Mouse (Mus musculus) kidney, adult 8-10 months (tissue): ENCODE measurements around the gene Emx1.
"Not testable (repeated sequence)": the region's sequence is repeated elsewhere in the genome, so short reads cannot be mapped to it uniquely, and the experiment has no call there.

ENCODE experiments used
- DNase-seq, 2 experiments: peaks; one replicate each; pipeline ENCODE4 v3.0.0; 2022

Emx1 gene

DNA sequence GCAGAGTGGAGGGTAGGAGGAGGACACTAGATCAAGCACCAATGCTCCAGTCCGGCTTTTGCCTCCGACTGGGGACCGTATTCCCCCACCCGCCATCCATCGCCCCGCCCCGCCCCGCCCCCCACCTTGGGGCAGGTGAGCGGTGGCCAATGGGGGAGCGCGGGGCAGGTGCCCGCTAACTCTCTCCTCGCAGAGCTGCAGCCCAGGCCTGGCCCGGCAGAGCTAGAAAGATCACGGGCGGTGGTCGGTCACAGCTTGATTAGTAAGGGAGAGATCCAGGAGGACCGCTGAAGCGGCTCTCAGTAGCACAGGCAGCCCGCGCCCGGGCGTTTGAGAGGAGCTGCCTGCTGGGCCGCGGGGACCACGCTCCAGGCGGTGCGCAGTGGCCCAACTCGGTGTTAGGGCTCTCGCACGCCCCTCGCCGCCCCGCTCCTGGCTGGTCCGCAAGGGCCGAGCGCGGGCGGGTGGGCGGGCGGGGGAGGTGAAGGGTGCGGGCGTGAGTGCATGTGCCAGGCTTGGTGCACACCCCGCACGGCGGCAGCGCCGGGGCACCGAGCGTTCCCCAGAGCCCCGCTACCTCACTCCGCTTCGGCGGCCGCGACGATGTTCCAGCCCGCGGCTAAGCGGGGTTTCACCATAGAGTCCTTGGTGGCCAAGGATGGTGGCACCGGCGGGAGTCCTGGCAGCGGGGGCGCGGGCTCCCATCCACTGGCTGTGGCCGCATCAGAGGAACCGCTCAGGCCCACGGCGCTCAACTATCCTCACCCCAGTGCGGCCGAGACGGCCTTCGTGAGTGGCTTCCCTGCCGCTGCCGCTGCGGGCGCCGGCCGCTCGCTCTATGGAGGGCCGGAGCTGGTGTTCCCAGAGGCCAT is at the start of gene Emx1:
TSS of gene Emx1 (plus strand) at position 99 of the 872 bp plus-strand sequence.
- peak; percentile 88 for DNase-seq

DNA sequence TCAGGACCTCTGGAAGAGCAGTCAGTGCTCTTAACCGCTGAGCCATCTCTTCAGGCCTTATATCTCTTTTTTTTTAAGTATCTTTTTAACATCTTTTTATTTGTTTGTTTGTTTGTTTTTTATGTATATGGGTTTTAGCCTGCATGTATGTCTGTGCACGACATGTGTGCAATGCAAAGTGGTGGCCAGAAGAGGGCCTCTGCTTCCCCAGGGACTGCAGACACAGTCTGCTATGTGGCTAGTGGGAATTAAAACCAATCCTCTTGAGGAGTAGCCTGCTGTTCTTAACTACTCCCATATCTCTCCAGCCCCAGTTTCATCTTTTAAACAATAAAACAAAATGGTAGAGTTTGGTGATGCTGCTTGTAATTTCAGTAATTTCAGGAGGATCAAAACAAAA is 47.7 kb upstream of the Emx1 start:
- DNase-seq: no peak

DNA sequence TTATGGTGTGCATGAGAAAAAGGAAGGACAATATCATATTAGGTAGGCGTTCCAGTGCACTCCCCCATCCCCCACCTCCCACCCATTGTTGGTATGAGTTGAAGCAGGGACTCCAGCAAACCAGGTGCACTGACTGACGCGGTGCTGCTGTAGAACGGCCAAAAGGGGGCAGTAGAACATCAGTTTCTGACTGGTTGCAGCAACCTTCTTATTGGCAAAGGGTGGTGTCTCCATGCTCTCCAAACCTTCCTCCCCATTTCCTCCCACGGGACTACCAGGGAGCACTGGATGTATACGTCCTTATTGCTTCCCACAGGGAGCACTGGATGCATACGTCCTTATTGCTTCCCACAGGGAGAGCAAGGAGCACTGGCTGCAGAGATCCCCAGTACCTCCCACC is 46.2 kb upstream of the Emx1 start:
- DNase-seq: peak in 1 of 2 experiments; percentile 54

DNA sequence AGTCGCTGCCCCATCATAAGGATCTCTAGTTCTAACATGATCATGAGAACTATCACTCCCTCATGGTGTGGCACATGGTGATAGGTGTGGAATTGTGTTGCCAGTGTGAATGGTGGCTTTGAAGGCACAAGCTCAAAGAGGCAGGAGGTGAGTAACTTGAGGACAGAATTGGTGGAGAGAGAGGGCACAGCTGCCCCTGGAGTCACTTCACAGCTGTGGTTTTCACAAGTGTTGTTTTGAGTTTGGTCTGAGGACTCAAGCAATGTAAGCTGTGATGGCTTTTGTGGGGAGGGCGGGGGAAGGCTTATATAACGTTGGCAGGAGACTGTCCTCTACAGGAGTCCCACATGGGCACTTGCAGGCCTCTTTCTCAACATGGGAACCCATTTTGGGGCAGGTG is 42.8 kb upstream of the Emx1 start:
- DNase-seq: no peak

DNA sequence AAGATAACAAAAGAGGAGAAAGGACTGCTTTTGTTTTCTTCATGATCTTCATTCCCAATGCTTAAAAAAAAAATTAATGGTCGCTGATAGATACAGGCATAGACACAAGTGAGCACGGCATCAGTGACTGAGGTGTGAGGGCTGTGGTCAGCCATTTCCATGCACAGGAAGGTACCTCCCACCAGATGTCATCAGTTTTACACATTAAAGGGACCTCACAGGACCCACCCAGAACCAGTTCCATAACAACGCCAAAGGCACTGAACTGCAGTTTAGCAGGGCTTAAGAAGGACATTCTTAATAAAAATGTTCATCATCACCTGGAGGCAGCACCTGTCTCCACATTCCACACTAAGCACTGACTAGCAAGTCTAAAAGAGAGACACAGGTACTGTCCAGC is 39.6 kb upstream of the Emx1 start:
- DNase-seq: no peak

DNA sequence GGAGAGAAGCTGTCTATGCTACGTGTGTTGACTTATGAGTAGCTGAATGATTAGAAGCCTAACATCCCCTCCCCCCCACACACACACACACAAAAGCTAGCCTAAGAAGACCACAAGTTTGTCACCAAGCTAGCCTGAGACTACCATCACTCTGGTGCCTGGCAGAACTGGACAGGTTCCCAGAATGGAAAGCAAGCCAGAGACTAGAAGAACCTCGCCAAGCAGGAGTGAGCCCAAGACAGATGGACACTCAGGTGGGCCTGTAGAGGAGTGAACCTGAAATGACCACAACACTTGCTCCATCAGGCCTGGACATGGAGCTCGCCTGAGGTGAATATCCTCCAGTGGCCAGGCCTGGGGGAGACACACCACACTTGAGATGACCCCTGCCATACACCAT is 36.9 kb upstream of the Emx1 start:
- no peak for DNase-seq

DNA sequence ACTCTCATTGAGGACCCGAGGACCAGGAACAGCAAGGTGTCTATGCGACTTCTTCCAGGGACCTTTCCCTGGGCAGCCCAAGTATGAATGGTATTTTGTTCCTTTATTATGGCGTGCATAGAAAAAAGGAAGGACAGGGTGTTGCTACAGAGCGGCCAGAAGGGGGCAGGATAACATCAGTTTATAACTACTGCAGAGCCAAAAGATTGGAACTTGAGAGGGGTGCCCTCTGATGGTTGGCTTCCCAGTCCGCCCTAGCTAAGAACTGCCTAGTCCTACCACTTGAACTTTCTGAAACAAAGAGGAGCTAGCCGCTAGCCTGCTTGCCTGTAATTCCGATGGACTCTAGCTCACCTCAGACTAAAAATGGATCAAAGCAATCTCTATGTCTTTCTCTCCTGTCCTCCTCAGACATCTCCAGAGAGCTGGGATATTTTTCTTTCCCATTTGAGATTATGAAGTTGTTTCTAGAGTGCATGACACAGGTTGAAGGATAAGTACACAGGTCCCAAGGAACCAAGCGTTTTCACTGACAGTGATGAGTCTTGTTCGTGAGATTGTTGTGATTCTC is 33.2 kb upstream of the Emx1 start:
- DNase-seq: peak; percentile 84

DNA sequence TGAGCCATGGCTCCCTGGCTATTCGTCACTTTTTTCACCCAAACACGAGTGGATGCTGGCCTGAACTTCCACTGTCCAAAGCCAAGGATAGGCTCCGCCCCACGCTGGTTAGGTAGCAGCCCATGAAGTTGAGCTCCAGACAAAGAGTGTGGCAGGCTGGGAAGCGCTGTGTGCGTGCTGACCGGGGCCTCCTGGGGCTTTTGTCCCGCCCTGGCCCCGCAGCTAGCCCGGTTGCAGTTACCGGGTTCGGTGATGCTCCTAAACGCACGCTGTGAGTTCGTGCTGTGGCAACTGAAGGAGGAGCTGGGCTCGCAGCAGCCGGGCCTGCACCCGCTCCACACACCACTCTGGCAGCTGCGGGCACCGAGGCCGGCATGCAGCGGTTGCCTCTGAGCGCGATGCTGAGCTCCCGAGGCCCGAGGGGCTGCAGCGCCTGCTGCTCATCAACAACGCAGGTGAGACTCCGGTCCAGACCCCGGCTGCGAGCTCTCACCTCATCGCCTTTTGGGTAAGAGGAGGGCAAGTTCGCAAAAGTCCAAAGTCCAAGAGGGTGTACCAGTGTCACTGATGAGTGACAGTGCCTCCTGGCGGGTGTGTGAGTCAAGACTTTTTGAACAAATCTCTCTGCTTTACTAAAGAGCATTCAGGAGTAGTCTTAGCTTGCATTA is 32.2 kb upstream of the Emx1 start:
- peak; percentile 65 to 79 for DNase-seq

DNA sequence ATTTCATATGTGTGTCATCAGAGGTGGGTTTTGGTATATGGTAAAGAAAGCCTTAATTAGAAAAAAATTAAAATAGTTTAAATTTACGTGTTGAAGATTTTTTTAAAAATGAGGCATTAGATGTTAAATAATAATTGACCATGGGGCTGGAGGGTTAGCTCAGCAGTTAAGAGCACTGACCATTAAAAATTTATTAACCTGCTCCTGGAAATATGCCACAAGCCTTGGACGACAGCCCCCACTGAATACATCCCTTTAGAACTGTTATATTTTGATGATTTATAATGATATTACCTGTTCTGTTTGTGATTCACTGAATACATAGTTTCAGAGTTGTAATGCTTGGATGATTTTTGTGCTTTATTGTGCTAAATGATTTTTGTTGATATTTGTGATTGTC is 30.7 kb upstream of the Emx1 start:
- not testable (repeated sequence) for DNase-seq

DNA sequence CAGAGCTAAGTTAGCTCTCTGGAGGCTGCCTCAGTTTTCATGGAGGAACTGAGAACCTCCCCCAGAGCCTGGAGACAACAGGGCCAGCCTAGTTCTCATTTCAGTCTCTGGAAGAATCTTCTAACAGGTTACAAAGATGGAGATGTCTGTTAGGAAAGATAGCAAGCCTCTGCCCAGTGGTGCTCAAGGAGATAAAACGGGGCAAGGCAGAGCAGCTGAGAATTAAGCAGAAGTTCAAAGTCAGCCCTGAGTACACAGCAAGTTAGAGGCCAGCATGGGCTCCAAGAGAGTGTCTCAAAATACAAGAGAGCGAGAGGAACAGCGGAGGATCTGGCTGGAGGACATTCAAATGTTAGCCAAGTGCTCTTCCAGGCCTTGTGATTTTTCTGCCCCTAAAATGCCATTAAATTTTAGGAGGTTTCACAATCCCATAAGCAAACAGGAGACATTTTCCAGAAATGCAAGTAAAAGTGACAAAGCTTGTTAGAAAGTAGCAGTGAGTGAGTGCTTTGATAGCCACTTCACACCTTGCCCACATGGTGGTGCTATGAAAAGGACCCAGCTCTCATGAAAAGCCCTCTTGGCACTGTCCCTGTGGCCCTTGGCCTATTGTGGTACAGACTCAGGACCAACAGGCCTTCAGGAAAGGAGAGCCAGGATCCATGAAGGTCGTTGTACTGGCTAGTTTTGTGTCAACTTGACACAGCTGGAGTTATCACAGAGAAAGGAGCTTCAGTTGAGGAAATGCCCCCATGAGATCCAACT is 29.0 kb upstream of the Emx1 start:
- peak; percentile 53 to 54 for DNase-seq

DNA sequence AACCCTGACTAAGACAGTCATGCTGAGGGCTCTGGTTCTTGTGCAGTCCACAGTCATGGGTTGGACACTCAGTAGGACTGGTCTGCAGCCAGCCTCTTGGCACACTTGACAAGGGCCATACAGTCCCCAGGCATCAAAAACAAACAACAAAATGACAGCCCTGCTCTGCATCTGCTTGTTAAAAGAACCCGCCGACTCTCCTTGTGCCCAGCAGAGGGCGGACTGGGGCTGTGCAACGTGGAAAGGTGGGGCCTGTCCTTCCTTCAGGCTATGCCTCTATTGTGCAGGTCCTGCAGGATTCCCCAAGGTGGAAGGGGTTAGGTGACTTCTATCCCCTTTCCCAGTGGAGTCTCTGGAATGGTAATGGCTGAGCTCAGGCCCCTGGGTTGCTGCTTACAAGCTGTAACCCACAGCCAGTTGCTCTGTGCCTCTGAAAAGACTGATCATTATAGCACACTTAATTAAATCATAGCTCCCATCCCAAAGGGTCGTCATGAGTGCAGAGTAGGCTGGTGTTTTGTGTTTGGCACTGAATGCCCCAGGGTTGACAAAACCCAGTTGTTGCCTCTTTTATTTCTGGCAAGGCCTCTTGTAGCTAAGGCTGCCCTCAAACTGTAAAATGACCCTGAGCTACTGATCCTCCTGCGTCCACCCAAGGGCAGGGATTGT is 28.0 kb upstream of the Emx1 start:
- peak; percentile 44 to 62 for DNase-seq

DNA sequence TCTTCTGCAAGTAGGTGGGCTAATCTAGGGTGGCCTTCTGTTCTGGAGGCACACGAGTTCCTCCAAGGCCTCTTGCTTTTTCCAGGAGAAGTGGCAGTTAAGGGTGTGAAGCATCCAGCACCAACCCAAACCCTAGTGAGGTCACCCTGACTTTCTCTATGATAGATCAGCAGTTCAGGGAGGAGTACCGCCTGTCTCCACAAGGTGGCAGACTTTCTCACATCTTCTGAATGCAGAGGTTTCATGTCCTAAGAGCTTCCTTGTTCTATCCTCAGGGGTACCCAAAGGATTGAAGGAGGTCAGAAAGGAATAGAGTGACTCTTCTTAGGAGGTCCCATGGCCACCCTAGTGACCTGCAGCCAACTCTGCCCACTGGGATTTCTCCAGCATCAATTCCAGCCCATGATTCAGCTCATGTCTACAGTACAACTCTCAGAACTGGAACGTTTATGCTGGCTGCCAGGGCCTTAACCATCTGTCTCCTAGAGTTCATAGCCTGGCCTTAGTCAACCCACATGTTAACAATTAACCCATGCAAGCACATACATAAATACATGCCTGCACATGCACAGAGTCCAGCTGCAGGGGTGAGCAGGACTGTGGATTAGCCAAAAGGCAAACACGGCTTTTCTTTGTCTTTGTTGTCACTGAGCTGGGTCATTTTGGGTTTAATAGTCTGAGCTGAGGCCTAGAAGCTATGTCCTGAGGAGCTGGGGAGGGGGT is 26.9 kb upstream of the Emx1 start:
- peak; percentile 72 to 92 for DNase-seq

DNA sequence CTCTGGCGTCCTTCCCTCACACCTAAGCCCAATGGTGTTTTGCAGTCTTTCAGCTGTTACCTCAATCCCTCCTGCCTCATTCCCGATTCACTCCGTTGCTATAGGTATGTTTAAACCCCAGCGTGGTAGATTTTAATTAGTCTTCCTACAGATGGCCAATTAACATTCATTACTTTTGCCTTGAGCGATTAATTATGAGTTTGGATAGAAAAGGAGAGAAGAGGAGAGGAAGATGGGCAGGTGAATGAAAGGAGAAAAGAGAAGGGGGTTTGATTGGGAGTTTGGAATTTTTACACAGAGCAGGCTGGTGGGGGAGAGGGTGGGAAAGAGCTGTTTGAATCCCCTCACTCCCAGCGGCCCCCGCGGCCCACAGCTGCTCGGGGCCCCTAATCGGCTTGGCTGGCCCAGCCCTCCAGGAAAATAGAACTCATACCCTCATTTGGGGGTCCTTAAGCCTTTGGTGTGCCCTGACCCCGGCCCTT is 21.8 kb upstream of the Emx1 start:
- DNase-seq: no peak

DNA sequence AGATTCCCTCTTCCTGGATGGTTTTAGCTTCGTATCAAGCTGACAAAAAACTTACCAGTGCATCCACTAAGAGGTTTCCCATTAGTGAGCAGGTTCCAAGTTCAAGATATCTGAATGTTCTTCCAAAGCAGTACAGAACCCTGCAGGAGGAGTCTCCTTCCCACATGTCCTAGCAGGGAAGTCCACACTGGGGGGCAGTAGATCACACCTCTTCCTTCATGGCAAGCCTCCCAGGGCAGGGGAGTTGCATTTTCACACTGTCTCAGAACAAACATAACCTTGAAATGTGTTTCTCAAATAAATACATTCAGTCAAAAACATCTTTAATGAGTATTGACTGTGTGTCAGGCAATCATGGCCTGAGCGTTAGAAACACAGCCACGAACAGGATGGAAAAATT is 7.7 kb upstream of the Emx1 start:
- DNase-seq: peak in 1 of 2 experiments; percentile 53

DNA sequence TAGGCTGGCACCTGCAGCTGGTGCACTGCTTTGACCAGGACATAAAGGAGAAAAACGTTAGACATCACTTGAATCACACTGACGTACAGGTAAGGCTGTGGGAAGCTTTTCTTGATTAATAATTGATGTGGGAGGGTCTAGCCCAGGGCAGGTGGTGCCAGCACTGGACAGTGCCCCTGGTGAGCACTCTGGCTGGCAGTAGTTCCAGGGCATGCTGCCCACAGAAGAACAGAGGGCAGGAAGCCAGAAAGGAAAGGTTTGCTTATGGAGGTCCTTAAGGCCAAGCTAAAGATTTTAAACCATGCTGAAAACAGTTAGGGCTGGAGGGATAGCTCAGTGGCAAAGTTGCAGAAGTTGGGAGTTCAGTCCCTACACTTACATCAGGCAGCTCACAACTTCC is 7.2 kb upstream of the Emx1 start:
- DNase-seq: peak; percentile 82 to 85

DNA sequence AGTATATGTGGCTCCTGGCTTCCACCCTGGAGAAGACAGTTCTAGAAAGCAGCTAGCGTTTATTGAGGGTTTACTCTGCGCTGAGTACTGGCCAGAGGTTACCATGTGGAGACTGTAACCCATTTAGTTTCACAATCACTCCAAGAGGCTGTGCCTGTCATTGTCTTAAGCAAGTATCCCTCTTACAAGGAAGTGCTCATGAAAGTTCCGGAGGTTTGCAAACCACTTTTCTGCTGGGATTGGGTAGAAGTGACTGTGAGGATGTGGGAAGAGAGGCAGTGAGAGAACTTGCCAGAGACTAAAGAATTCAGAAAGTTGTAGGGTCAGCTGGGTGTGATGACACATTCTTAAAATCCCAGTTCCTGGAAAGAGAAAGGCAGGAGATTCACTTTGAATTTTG is 3.3 kb upstream of the Emx1 start:
- DNase-seq: no peak

DNA sequence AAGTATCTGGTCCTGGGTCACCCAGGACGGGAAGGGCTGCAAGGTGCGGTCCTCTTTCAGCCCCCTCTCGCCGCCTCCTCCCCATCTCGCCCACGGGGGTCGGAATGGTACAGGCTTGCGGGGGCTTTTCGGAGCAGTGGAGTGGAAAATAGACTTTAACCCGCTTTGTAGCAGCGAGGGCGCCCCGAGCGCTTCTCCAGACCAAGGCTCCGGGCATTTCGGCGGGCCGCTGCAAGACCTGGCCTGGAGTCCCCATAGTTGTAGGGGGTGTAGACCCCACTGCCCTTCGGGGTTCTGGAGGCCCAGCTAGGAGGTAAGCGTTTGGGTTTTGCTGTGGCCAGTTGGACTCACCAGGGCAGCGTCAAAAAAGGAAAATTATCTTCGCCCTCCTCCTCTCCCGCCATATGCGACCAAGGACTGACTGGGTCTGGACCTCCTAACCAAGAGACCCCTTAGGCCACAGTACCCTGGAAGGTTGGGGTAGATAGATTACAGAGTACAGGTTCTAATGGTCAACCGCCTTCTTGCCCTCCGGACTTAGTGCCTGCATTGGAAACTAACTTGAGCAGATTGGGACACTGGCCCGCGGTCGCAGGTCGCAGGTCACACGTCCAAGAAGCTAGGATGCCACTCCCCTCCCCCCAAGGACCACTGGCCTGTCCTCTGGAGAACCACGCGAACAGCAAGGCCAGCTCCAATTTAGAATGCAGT is 1.1 kb upstream of the Emx1 start:
- DNase-seq: peak; percentile 70 to 78

DNA sequence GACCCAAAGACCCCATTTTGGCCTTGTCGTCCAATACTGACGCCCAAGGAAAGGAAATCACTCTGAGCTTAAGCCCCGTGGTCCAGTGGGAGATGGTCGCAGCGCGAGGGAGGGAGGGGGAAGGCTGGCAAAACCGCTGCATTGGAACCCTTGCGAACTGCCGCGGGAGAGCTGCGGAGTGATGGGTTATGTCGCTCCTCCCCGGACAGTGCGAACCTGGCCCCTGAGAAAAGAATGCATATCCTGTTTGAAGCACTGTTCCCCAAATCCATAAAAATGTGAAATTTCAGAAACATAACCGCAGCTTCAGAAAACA is 536 bp upstream of the Emx1 start:
- no peak for DNase-seq

DNA sequence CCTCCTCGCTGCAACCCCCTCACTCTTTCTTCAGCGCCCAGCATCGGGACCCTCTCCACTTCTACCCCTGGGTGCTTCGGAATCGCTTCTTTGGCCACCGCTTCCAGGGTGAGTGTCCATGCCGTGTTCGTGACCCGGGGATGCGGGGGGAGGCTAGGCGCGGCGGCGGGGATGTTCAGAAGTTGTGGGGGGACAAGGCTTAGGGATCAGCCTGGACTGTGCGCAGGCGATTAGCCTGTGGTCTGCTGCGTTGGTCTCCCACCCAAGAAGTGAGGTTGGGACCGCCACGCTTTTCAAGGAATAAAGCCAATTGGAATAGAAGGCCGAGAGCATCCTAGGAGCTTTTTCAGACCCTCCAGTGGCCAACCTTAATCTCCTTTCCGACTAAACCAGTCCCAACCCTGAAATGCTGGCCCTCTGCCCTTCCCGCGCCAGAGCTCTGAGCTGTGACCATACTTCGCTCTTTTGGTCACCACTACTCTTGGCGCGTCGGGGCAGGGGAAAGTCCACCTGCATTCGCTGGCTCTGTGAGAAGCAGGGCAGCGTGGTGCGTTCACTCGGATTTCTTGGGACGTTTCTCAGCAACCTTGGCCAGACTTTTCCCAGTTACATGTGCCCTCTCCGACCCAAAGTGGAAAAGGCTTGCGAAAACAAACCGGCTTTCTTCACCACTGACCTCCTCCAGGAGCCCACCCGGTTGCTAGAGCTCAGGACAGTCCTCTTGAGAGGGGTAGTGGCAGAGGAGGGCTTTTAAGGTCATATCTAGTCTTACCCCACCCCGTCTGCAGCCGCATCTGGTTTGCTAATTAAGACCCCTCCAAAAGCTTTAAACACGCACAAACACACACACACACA is 1.2 kb downstream of the Emx1 start:
- peak; percentile 83 to 85 for DNase-seq

DNA sequence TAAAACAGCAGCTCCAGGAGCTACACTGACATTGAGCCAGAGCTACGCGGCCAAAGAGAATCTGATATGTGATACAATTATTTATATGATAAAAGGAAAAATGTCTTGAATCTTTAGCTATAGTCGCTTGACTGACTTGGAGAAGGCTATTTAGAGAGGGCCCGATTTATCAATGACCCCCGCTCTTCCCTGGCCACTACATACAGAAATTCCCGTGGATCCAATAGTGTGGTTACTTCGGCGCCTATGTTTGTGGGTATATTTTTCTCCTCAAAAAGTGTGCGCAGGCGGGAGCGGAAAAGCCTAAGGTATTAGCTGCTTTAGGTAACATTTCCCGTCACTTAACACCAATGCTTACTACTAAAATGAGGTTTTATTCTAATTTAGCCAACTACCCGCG is 2.1 kb downstream of the Emx1 start:
- no peak for DNase-seq
